Mouse (Mus musculus) CH12F3 (cell line): ENCODE measurements around the gene Mapk1ip1l.

Experiments
- in situ Hi-C: fragments of 300-500 bp; cut with MboI; formaldehyde crosslinking; loops from 2 replicates; pipeline ENCODE4 v1.14.3; 2020; ENCODE audit warnings: low sequenced_read_pairs

Mapk1ip1l gene

GRCm38 (mm10) chr14:47354948-47355347, 56.9 kb downstream of the Mapk1ip1l start:
- in situ Hi-C loops: no loop called here

GRCm38 (mm10) chr14:47356622-47357021, 58.6 kb downstream of the Mapk1ip1l start:
- in situ Hi-C loops: no loop called here

GRCm38 (mm10) chr14:47359610-47360009, 61.5 kb downstream of the Mapk1ip1l start:
- in situ Hi-C loops: no loop called here

- in situ Hi-C loops: no loop called here
Observed at GRCm38 (mm10) chr14:47361418-47361817, 63.4 kb downstream of the Mapk1ip1l start.

GRCm38 (mm10) chr14:47361899-47362298, 63.8 kb downstream of the Mapk1ip1l start:
- in situ Hi-C loops: no loop called here

GRCm38 (mm10) chr14:47364742-47365449, 66.8 kb downstream of the Mapk1ip1l start:
- in situ Hi-C loops: no loop called here

- in situ Hi-C loops: no loop called here
Observed at GRCm38 (mm10) chr14:47366881-47367321, 68.8 kb downstream of the Mapk1ip1l start.

- in situ Hi-C loops: no loop called here
Observed at GRCm38 (mm10) chr14:47367461-47367860, 69.4 kb downstream of the Mapk1ip1l start, which contains the start of gene Lgals3. TSS of gene Lgals3 (plus strand) at chr14:47367751.

GRCm38 (mm10) chr14:47369741-47370140, 71.7 kb downstream of the Mapk1ip1l start:
- in situ Hi-C loops: no loop called here

GRCm38 (mm10) chr14:47370790-47371189, 72.7 kb downstream of the Mapk1ip1l start:
- in situ Hi-C loops: no loop called here

GRCm38 (mm10) chr14:47371689-47372088, 73.6 kb downstream of the Mapk1ip1l start:
- in situ Hi-C loops: no loop called here
